Mouse (Mus musculus) brain, embryonic 14.5 days (tissue): ENCODE results near the gene Plxna4.

ENCODE experiments used
- CTCF ChIP-seq: fragments of 200-500 bp; IDR thresholded peaks from 2 replicates; pipeline ENCODE4 v1.5.1; 2012; ENCODE audit warnings: inconsistent platforms, mild to moderate bottlenecking, moderate library complexity, borderline replicate concordance; ENCODE audit not compliant: insufficient read depth, insufficient read length; ENCODE audit errors: extremely low read depth
- POLR2A ChIP-seq: fragments of 200-500 bp; IDR thresholded peaks from 2 replicates; pipeline ENCODE4 v1.6.1; 2012; ENCODE audit warnings: mild to moderate bottlenecking, inconsistent platforms, borderline replicate concordance; ENCODE audit not compliant: poor library complexity, insufficient read depth, insufficient read length, severe bottlenecking; ENCODE audit errors: extremely low read depth

- TF ChIP-seq CTCF (no peak), POLR2A (no peak)
Measured at GRCm38 (mm10) chr6:32368408-32368807, 219.6 kb downstream of the Plxna4 start.
